Mouse (Mus musculus) left cerebral cortex, adult 2 months (tissue): ENCODE measurements around the gene Galnt6. TPM values are rescaled to one million over a fixed set of nuclear protein-coding genes. Genes with fewer than 3 reads are reported as not detected.

Source experiments
- DNase-seq, 2 experiments: peaks; one replicate each; pipeline ENCODE4 v3.0.0; 2021 to 2022; ENCODE audit warnings: low spot score in 2 of 2, mixed read lengths in 1 of 2; ENCODE audit errors: extremely low spot score in 1 of 2
- H3K27ac ChIP-seq: fragments of 200-600 bp; 2 replicates; pipeline ENCODE4 v1.8.1; 2022
- H3K4me3 ChIP-seq: fragments of 200-600 bp; 2 replicates; pipeline ENCODE4 v1.8.1; 2022
- CTCF ChIP-seq: fragments of 200-600 bp; IDR thresholded peaks from 2 replicates; pipeline ENCODE4 v1.8.1; 2022; ENCODE audit warnings: antibody characterized with exemption, mild to moderate bottlenecking, moderate library complexity
- intact Hi-C: fragments of 180-260 bp; cut with DNase I; formaldehyde crosslinking; loops from one replicate; pipeline ENCODE4 v1.15.1; 2025
- total RNA-seq, 2 experiments: library from RNA; stranded (reverse); gene quantifications; 2 replicates each; pipeline ENCODE4 v1.2.3; 2021

The Galnt6 gene
- total RNA-seq, 2 experiments from 2014 or later: 4.8 to 4.9 TPM

- H3K27ac ChIP-seq: no peak overlapping the region
- intact Hi-C loops: no loop called here
- no peak for DNase-seq
- no peak overlapping the region for H3K4me3 ChIP-seq
- no peak for TF ChIP-seq CTCF
Measured at GRCm38 (mm10) chr15:100752439-100752838, 23.3 kb upstream of the Galnt6 start.

GRCm38 (mm10) chr15:100749751-100750538 is 20.8 kb upstream of the Galnt6 start:
- TF ChIP-seq CTCF: no peak
- no peak for DNase-seq
- intact Hi-C loops: no loop called here
- Histone ChIP-seq H3K4me3 (no peak overlapping the region), H3K27ac (no peak overlapping the region)

GRCm38 (mm10) chr15:100748584-100748983 is 19.4 kb upstream of the Galnt6 start:
- H3K4me3 ChIP-seq: no peak overlapping the region
- no peak overlapping the region for H3K27ac ChIP-seq
- no peak for DNase-seq
- no peak for TF ChIP-seq CTCF
- intact Hi-C loops: no loop called here

- H3K27ac ChIP-seq: no peak overlapping the region
- intact Hi-C loops: no loop called here
- no peak overlapping the region for H3K4me3 ChIP-seq
- DNase-seq: no peak
- no peak for TF ChIP-seq CTCF
Measured at GRCm38 (mm10) chr15:100747121-100747963, 18.2 kb upstream of the Galnt6 start.

- H3K4me3 ChIP-seq: no peak overlapping the region
- no peak for TF ChIP-seq CTCF
- no peak for DNase-seq
- intact Hi-C loops: no loop called here
- H3K27ac ChIP-seq: no peak overlapping the region
Measured at GRCm38 (mm10) chr15:100746478-100747120, 17.4 kb upstream of the Galnt6 start.

GRCm38 (mm10) chr15:100743238-100743637 is 14.1 kb upstream of the Galnt6 start:
- intact Hi-C loops: no loop called here
- TF ChIP-seq CTCF: no peak
- H3K27ac ChIP-seq: no peak overlapping the region
- H3K4me3 ChIP-seq: no peak overlapping the region
- no peak for DNase-seq

- DNase-seq: no peak
- H3K4me3 ChIP-seq: no peak overlapping the region
- no peak overlapping the region for H3K27ac ChIP-seq
- intact Hi-C loops: no loop called here
- TF ChIP-seq CTCF: no peak
Measured at GRCm38 (mm10) chr15:100739442-100739841, 10.3 kb upstream of the Galnt6 start.

GRCm38 (mm10) chr15:100738351-100738781 is 9.2 kb upstream of the Galnt6 start:
- no peak for DNase-seq
- intact Hi-C loops: no loop called here
- TF ChIP-seq CTCF: no peak
- Histone ChIP-seq H3K4me3 (no peak overlapping the region), H3K27ac (no peak overlapping the region)

GRCm38 (mm10) chr15:100737667-100738066 is 8.5 kb upstream of the Galnt6 start:
- DNase-seq: no peak
- H3K4me3 ChIP-seq: no peak overlapping the region
- intact Hi-C loops: no loop called here

GRCm38 (mm10) chr15:100735953-100736300 is 6.8 kb upstream of the Galnt6 start:
- Histone ChIP-seq H3K27ac (no peak overlapping the region), H3K4me3 (no peak overlapping the region)
- intact Hi-C loops: no loop called here
- no peak for DNase-seq
- no peak for TF ChIP-seq CTCF

More at GRCm38 (mm10) chr15:100737667-100738066, 8.5 kb upstream of the Galnt6 start:
- TF ChIP-seq CTCF: no peak
- H3K27ac ChIP-seq: no peak overlapping the region

- Histone ChIP-seq H3K27ac (no peak overlapping the region), H3K4me3 (no peak overlapping the region)
- TF ChIP-seq CTCF: no peak
- no peak for DNase-seq
- intact Hi-C loops: no loop called here
Measured at GRCm38 (mm10) chr15:100735095-100735952, 6.1 kb upstream of the Galnt6 start.
